Mouse (Mus musculus): ENCODE results near the gene Snai3. TPM values are rescaled to one million over a fixed set of nuclear protein-coding genes. Genes with fewer than 3 reads are reported as not detected.

Snai3 gene
- polyA plus RNA-seq (2017; shearing (Covaris generic)) = 1 to 10 TPM; 2.6 to 5.2 TPM

- peak; percentile 48 for ATAC-seq
Observed at GRCm38 (mm10) chr8:122460524-122461472, at the start of gene Snai3. Snai3 (minus strand) TSS chr8:122460733.

GRCm38 (mm10) chr8:122500856-122501255, 40.3 kb upstream of the Snai3 start:
- peak; percentile 84 for ATAC-seq

GRCm38 (mm10) chr8:122497912-122498311, 37.4 kb upstream of the Snai3 start:
- ATAC-seq = no peak

- no peak for ATAC-seq
Observed at GRCm38 (mm10) chr8:122497016-122497734, 36.6 kb upstream of the Snai3 start.

- no peak for ATAC-seq
Observed at GRCm38 (mm10) chr8:122488387-122488786, 27.9 kb upstream of the Snai3 start.

DNA sequence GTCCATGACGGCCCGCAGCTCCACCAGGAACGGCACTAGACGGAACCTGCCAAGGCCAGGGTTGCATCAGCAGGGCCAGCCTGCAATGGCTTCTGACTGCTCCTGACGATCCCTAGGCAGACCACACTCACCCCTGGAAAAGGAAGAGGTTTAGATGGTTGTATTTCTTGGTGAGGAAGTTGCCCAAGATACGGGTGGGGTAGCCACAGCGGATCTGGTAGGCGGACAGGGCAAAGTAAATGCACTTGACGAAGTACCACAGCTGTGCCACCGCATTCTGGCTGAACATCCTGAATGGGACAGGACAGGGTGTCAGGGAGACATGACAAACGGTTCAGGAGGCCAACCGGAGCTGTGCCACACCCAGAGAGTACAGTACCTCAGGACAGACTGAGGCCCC, 24.3 kb upstream of the Snai3 start:
- ATAC-seq = no peak

DNA sequence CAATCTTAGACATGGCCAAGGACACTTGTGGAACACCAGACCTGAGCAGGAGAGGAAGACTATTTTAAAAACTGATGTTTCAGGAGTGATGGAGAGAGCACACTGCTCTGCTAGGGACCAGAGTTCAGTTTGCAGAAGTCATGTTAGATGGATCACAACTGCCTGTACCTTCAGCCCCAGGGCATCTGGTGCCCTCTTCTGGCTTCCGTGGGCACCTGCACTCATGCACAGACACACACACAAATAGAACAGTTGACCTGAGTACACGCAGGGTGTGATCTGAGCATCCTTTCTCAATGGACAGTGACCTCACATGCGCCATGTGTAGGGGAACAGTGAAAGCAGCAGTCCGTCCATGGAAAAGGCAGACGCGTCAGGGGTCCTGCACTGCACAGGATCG, 23.3 kb upstream of the Snai3 start:
- no peak for ATAC-seq

DNA sequence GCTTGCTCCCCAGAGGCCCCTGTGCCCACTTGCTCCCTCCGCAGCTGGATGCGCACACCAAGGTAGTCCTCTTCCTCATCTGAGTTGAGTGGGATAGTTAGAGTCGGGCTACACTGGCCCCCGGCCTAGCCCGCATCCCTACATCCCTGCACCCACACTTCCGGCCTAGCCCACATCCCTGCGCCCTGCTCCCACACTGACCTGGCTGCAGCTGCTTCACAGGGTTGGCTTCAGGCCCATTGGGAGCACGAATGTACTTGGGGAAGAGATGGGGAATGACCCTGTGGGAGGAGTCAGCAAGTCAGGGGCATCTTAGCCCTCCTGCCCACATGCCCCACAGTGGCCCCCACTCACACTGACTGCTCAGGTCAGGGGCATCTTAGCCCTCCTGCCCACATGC, 21.9 kb upstream of the Snai3 start:
- ATAC-seq = no peak

DNA sequence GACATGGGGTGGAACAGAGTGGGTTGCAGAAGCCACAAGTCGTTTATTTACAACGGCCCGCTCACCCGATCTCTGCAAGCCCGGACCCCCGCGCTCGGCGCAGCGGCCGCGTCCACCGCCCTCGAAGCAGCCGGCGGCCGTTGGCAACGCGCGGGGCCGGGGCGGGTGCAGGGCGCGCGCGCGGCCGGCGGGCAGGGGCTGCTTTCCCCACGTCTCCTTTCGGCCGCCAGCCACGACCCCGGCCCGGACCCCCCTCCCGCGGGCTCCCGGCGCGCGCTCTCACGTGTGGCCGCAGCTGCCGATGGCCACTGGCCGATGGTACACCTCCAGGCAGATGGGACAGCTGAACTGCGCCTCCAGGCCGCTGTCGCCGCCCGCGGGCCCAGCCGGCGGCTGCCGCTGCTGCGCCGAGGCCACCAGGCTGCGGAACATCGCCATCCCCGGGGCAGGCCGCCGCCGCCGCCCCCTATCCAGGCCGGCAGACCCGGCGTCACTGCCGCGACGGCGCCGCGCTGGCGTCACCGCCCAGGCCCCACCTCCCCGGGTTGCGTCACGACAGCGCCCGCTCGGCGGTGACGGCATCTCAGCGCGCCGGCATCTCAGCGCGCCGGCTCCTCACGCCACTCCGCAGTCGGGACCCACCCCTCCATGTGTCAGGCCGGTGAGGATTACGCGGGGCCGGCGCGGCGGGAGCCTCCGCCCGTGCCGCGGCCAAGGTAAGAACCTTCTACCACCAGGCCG, 15.2 kb upstream of the Snai3 start, which contains the start of the genes Rnf166 and Ctu2:
Rnf166 (minus strand) TSS at position 485 of the 741 bp plus-strand sequence.
Ctu2 (plus strand) TSS at position 564 of the 741 bp plus-strand sequence.
- peak; percentile 83 for ATAC-seq

GRCm38 (mm10) chr8:122474951-122475560, 14.5 kb upstream of the Snai3 start:
- ATAC-seq = peak; percentile 12

GRCm38 (mm10) chr8:122473911-122474421, 13.4 kb upstream of the Snai3 start:
- ATAC-seq = peak; percentile 32

GRCm38 (mm10) chr8:122470691-122471090, 10.2 kb upstream of the Snai3 start:
- ATAC-seq = no peak

GRCm38 (mm10) chr8:122469965-122470364, 9.4 kb upstream of the Snai3 start:
- no peak for ATAC-seq

- ATAC-seq = no peak
Observed at GRCm38 (mm10) chr8:122469407-122469806, 8.9 kb upstream of the Snai3 start.

DNA sequence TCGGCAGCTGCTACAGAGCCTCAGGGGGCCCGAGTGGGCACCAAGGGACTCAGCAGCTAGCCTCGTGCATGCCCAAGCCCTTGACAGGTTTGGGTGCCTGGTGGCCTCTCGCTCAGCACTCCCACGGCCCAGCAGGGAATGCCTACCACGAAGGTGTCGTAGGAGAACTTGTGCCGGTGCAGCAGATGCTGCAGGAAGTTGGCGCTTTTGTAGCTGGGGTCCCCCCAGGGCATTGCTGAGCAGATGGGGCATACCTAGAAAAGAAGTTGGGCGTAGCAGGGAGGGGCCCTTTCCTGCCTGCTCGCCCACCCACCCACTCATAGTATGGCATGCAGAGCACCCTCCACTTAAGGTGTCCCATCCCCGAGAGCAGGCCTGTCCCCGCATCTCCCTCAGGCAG, 7.3 kb upstream of the Snai3 start:
- ATAC-seq = no peak

DNA sequence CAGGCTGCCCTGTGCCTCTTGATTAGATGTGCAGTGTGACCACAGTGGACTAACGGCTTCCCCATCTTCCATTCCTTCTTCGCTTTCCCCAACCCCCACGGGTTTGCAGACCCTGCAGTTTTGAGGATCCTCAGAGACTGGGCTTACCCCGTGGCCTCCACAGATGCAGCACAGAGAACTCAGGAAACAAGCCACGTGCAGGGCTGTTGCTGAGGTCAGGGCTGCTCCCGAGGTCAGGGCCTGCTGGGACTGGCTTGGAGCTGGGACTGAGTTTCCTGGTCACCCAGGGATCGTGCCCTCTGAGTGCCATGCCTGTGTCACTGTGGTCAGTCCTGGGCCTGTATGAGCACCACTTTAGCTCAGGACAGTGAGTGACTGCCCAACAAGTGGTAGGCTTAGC, 4.5 kb upstream of the Snai3 start:
- no peak for ATAC-seq

GRCm38 (mm10) chr8:122463651-122464640, 3.4 kb upstream of the Snai3 start:
- ATAC-seq = peak; percentile 27

DNA sequence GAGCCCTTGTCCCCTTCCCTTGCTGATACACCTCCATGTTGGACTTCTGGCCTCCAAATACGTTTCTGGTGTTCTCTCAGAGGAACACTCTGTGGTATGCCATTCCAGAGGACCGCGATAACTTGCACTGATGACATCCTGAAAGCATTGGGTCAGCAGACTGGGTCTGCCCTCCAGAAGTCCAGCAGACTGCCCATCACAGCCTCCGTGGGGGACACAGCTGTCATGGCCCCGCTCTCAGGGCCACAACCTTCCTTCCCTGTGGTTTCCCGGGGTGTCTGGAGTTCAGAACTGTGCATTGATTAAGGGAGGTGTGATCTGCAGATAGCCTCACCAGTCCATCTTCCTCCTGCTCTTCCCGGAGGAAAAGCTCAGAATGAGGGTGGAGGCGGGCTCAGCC, 2.0 kb upstream of the Snai3 start:
- ATAC-seq = no peak

DNA sequence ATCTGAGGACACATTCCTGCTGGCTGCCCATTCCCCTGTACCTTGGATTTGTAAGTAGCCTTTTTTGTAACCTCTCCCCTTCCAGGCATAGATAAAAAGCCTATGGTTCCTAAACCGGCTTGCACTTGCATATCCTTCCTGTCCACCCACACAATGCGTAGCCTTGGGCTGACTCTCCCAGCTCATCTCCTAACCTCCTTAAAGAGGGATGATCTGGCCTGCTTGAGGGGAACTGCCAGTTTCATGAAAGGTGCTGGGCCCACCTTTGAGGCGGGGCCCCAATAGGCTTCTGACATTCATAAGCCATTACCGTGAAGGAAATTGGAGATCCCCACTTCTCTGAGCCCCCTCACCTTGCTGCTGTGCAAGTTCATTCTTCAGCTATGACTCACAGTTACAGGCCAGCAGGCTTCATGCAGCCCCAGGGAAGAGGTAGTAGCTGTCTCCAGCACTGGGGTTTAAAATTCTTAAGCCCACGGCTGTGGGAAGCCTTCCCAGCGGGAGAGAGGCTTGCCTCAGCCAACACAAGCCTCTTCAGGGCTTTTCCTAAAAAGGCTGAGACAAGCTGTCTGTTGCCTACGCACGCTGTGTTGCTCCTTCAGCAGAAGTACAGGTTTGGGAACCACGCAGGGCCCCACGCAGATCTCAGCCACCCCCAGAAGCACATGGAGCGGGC, 1.1 kb upstream of the Snai3 start:
- ATAC-seq = no peak

- ATAC-seq = peak; percentile 53
Observed at GRCm38 (mm10) chr8:122459990-122460389, 543 bp downstream of the Snai3 start.
